Mouse (Mus musculus): ENCODE measurements at regions not wholly inside any gene's neighbourhood (a gene's known extent, or its start where the extent isn't known, plus 50 kb on each side); places are given as distances from the start of the nearest gene placed in this dataset.

DNA sequence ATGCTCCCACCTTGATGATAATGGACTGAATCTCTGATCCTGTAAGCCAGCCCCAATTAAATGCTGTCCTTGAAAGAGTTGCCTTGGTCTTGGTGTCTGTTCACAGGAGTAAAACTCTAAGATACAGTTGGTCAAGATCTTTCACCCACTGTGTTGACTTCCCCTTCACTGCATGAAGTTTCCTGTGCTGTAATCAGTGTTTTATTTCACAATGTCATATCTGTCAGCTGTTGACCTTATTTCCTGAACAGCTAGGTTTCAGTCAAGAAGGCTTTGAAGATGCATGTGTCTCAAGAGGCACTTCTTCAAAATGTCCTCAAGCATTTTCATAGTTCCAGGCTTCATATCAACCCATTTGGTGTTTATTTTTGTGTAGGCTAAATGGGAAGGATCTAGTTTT lies 597.3 kb upstream of the Fam92a start:
- DNase-seq (ENCODE audit: low read depth, low spot score), result no peak

- no peak for DNase-seq (ENCODE audit: low read depth, low spot score)
These were observed 594.9 kb upstream of the Fam92a start for GRCm38 (mm10) chr4:12766763-12767162.

DNA sequence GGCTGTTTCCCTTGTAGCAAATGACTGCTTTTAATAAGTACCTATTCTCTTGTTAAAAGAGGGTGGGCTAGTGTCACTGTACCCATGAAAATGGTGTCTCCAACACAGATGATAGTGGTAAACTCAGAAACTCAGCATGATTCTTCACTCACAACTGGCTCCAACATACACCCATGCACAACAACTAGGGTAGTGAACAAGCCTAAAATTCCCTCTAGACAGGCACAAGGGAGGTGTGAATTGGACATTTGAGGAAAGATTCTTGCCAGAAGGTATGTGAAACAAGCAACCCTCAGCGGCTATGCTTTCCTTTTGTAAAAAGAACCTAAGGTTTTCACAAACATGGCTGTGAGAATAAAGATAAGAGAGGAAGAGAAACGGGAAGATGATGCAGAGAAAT lies 579.0 kb upstream of the Fam92a start:
- DNase-seq (ENCODE audit: low read depth, low spot score), result no peak

GRCm38 (mm10) chr4:12749874-12750273 lies 578.1 kb upstream of the Fam92a start:
- DNase-seq (ENCODE audit: low read depth, low spot score), result no peak

DNA sequence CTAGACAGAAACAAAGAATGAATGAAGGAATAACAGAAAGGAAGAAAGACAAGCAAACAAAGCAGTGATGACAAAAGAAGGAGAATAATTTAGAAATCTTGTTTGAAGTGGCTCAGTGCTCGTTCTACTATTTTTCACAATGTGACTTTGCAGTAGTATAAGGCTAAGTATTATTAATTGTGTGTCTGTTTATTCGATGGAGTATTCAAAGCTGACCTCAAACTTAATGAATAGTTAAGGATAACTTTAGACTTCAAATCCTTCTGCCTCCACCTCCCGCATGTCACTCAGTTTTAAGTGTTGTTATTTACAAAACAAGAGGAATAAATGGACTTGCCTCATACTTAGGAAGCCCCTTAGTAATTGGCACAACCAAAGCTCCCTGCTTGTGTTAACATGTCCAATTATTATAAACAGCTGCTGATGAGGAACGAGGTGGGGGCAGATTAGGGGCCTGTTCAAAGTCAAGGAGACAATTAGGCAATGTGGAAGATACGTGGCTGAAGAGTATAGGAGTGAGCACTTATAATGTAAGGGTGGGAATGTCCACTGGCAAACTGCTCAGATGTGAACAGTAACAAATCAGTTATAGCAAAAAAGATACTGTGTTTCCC lies 572.0 kb upstream of the Fam92a start:
- no peak for DNase-seq (ENCODE audit: low read depth, low spot score)

GRCm38 (mm10) chr4:12736411-12736810 lies 564.6 kb upstream of the Fam92a start:
- no peak for DNase-seq (ENCODE audit: low read depth, low spot score)

DNA sequence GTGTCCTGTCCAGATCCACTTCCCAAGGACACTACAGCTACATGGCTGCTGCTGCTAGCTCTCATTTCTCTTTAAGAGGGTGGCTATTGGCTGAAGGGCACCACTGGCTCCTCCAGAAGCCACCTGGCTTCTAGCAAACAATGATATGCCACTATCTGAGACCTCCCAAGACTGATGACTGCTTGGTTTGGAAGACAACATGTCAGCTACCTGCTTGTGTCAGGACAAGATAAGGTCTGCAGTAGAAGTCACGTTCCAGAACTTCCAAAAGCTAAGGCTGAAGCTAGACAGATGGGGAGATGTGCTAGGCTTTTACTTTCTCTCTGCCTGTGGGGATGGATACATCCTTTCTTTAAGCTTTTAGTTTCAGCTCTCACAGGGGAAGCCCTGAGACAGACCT lies 528.4 kb upstream of the Fam92a start:
- no peak for DNase-seq (ENCODE audit: low read depth, low spot score)

DNA sequence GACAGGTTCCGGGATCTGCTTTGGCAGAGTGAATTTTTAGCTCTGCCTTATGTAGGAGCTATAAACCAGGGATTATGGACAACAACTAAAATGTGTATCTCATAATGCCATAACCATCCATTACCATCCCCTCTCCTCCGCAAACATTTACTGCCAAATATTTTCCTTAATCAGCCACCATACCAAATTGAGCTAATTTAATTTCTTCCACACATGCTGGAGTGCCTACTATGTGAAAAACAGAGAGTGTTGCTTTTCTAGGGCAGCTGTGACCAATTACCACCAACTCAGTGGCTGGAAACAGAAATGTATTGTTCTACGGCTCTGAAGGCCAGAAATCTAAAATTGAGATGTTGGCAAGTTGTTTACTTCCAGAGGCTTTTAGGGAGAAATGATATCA lies 506.0 kb upstream of the Fam92a start:
- DNase-seq (ENCODE audit: low read depth, low spot score), result no peak

GRCm38 (mm10) chr4:12671399-12671798 lies 499.6 kb upstream of the Fam92a start:
- no peak for DNase-seq (ENCODE audit: low read depth, low spot score)

DNA sequence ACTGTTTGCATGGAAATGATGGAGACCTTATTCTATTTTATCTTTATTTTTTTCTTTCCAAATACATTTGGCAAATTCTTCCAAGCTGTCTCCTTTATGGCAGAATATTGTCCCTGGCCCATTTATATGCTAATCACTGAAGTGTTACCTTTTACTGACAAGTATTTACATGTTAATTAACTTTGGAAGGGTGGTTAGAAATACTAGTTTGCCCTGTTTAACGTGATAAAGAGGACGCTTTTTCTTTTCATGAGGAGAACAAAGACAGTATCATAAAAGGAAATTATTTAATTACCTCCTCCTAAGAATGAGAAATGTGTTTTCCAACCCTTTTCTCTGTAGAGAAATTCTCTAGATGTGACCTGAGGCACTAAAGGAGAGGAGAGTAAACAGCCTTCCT lies 491.4 kb upstream of the Fam92a start:
- no peak for DNase-seq (ENCODE audit: low read depth, low spot score)

DNA sequence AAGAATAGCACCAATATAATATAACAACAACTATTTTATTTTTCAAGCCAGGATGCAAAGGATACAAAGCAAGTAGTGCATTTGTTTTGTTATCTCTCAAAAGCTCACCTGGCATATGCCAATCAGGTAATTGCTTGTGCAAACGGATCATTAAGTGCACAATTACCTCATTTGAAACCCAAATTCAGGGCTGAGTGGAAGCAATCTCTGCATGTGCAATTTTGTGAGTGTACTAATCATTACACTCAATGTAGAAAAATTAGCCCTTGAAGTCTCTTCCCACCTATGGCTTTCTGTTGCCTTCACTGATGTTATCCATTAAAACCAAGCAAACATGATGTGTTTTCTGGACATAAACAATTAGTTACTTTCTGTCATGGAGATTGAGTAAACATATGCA lies 490.9 kb upstream of the Fam92a start:
- DNase-seq (ENCODE audit: low read depth, low spot score), result no peak

DNA sequence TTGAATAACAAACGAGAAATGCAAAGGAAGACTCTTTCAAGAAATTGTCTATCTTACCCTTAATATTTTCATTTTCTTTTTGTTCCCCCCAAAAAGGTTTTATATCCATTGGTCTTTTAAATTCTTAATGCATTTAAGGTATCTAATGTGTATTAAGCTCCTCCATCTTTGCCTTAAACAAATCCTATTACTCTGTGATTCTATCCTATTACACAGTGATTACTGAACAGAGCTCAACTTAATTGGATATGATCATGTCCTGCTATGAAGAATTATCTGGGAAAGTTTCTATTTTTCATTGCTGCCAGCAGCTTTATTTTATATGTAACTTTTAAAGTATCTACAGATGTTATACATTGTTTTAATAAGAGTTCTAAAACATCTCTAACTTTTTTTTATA lies 487.3 kb upstream of the Fam92a start:
- no peak for DNase-seq (ENCODE audit: low read depth, low spot score)

GRCm38 (mm10) chr4:12658594-12658993 lies 486.8 kb upstream of the Fam92a start:
- no peak for DNase-seq (ENCODE audit: low read depth, low spot score)

- no peak for DNase-seq (ENCODE audit: low read depth, low spot score)
These were observed 486.0 kb upstream of the Fam92a start for GRCm38 (mm10) chr4:12657820-12658219.

DNA sequence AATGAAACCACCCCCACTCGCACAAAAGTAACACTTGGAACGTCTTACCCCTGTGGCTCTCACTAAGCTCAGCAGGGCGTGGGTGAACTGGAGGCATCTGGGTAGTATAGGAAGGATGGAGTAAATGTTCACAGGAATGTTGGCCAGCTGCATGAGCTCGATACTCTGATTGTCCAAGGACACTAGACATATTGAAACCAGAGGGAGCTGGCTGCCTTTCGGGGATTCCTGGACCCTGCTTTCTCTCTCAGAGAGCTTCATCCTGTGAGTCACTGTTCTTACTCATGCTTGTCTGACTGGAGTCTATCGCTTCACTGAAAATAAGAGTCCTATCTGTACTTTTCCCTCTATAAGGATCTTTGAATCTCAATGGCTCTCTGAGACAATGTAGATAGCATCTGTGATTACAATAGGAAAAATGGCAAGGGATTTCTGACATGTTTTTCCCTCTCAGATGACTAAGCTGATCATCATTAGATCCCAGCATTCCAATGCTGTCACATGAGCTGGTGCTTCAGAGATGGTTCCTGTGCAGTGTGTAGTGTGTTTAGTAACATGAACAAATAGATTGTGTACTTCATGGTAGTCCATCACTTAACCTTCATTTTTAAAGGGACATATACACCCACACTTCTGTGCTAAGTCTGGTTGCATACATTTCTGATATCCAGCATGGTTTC lies 485.2 kb upstream of the Fam92a start:
- DNase-seq (ENCODE audit: low read depth, low spot score), result no peak

- DNase-seq (ENCODE audit: low read depth, low spot score), result no peak
These were observed 483.8 kb upstream of the Fam92a start for GRCm38 (mm10) chr4:12655457-12656228.

DNA sequence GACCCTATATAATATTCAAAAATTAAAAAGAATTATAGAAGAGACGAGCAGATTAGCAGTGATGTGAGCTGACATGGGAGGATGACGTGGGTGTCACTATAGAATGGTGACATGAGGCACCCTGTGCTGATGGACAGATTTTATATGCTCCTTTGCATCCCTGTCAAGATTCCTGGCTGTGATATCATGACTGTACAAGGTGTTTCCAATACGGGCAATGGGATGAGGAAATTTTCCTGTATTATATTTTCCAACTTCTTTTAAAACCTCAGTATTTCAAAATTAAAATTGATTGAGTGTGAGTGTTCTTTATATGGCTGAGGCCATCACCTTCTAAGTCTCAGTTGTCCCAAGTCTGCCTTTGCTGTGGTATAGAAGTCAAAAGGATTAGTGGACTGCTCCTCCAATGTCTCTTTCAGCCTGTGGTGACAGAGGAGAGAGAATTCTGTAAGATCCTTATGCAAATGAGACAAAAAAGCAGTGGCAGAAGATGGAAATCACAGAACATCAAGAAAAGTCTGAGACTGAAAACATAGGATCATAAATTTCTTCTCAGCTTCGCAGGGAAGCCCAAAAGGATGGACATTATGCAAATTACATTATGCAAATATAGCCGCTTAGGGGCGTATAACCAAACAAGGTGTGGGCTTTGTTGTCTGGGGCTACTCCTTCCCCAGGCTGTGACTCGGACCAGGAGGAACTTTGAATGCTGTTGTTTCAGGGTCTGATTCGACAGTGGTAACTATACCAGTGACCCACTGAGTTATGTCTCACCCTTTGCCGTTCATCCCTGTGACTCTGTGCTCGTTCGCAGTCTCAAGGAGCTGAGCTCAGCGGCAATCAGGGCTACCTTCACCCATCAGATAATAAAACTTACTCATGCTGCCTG lies 483.0 kb upstream of the Fam92a start:
- DNase-seq (ENCODE audit: low read depth, low spot score), result no peak

DNA sequence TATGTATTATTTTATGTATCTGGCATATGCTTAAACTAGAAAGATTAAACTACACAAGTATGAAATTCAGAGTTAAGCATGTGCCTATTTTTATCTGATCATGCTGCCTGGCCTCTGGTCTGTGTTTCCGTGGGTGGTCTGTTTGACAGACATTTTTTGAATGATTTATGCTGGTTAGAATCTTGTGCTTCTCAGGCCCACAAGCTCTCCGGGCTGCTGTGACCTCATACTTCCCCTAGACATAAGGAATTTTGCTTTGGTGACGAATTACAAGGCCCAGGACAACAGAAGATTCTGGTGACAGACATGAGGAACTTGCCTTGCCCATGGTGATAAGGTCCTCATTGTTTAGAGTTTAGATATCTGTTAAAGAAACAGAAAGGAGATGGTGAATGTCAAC lies 475.9 kb upstream of the Fam92a start:
- DNase-seq (ENCODE audit: low read depth, low spot score), result no peak

DNA sequence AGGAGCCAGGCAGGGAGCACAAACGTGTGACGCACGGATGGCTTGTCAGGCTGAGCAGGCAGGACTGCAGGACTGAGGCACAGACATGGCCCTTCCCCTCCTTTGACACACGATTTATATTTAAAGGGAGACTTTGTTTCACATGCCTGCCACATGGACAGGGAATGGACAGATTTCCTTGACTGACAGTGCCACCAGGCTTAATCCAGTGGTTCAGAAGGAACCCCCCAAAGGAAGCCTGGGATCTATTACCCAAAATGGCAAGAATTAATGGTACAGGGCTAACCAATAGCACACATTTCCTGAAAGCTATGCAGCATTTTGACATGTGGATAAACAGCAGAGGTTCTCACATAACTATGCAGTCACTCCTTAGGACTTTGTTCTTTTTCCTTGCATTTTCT lies 470.7 kb upstream of the Fam92a start:
- no peak for DNase-seq (ENCODE audit: low read depth, low spot score)

DNA sequence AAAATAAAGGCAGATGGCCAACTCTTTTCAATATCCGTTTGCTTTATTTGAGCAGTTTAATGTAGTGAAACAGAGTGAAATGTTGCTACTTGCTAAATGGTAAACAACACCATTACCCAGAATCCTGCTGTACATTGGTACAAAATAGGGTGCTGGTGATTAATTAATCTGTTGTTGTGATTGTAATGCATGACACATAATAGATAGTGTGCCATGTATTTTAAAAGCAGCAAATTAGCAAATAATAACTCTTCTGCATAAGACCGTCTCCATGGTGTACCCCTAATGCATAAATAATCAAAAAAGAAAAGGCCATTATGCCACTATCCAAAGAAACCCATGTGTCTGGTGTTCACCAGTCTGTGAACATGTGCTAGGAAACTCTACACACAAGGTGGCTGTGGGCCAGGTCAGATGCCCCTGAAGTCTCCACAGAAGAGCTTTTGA lies 457.6 kb upstream of the Fam92a start:
- DNase-seq (ENCODE audit: low read depth, low spot score), result no peak

DNA sequence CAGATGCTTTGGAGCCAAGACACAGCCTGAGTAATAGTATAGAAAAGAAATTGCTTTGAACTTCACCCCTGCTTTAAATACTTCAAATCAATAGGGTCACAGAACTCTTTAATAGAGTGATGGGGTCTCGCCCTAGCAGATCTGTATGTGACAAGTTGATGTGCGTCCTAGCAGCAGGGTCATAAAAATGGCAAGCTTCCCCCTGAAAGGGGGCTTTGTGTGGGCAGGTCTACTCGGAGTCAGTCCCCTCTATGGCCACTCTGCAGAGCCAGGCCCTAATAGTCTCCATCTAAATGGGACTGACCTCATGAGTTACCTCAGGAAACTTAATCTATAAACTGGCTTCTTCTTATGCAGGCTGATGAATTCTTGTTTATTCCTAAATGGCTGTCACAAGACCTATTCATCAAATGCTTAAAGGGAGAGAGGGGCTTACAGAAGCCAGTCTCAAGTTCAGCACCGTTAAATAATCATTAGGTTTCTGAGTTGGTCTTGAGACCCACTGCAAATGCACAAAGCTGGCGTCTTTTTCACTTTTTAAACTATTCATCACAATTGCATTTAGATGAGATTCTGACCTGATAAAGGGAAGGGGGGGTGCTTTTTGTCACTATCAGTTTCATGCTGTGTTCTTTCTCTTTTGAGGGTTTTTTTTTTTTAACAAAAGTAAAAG lies 457.0 kb upstream of the Fam92a start:
- no peak for DNase-seq (ENCODE audit: low read depth, low spot score)
